Mouse (Mus musculus) T-helper 1 cell (primary cell): ENCODE measurements around the gene Unc5b.
"Not testable (repeated sequence)": the region's sequence is repeated elsewhere in the genome, so short reads cannot be mapped to it uniquely, and the experiment has no call there.

Experiments
- in situ Hi-C: fragments of 300-600 bp; cut with MboI, MseI; formaldehyde crosslinking; loops from one replicate; pipeline ENCODE4 v1.15.1; 2025; ENCODE audit warnings: high pct_unique_total_duplicates

Unc5b gene

DNA sequence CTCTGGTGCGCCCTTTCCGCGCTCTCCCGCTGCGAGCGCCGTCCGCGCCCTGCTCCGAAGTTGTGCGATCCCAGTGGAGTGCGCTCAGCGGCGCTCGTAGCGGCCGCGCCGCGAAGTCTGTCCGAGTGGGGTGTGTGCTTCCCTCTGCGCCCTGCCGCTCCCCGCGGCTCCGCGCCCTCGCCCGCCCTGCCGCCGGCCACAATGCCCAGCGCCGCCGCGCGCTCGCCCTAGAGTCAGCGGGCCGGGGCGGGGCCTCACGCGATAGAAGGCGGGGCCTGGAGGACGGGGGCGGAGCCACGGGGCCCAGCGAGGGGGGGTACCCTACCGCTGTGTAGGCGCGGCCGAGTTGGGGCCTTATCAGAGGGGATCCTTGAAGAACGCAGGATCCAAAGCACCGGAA is at the start of gene Unc5b:
TSS of gene Unc5b (minus strand) at position 203 of the 400 bp plus-strand sequence.
- in situ Hi-C loops: no loop called here

DNA sequence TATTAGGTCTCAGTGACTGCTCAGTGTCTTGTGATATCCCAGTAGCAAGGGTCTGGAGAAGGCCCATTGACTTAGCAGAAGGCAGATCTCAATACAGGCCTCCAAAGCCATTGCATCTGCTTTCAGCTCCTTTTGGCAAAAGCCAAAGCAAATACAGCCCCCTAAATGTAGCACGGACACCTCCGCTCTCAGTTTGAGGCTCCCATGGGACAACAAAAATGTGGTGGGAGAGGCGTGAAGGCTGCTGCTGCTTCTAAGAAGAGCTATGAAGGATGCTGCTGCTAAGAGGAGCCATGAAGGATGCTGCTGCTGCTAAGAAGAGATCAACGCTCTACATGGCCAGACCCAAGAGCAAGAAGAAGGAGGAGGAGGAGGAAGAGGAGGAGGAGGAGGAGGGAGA is 48.4 kb upstream of the Unc5b start:
- in situ Hi-C loops: no loop called here

- in situ Hi-C loops: no loop called here
Observed at GRCm38 (mm10) chr10:60877075-60877474, 45.7 kb upstream of the Unc5b start.

GRCm38 (mm10) chr10:60875011-60875410 is 43.6 kb upstream of the Unc5b start:
- in situ Hi-C loops: no loop called here

DNA sequence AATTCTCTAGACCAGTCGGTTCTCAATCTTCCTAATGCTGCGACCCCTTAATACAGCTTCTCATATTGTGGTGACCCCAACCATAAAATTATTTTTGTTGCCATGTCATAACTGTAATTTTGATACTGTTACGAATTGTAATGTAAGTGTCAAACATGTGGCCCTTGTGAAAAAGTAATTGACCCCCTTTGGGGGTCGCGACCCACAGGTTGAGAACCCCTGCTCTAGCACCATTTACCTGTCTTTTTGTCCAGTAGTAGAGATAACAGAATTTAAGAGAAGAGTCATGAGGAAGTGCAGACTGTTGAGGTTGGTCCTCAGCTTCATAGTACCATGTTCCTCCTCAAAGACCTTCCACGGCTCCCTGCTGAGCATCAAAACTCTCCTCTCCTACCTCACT is 31.9 kb upstream of the Unc5b start:
- in situ Hi-C loops: no loop called here

DNA sequence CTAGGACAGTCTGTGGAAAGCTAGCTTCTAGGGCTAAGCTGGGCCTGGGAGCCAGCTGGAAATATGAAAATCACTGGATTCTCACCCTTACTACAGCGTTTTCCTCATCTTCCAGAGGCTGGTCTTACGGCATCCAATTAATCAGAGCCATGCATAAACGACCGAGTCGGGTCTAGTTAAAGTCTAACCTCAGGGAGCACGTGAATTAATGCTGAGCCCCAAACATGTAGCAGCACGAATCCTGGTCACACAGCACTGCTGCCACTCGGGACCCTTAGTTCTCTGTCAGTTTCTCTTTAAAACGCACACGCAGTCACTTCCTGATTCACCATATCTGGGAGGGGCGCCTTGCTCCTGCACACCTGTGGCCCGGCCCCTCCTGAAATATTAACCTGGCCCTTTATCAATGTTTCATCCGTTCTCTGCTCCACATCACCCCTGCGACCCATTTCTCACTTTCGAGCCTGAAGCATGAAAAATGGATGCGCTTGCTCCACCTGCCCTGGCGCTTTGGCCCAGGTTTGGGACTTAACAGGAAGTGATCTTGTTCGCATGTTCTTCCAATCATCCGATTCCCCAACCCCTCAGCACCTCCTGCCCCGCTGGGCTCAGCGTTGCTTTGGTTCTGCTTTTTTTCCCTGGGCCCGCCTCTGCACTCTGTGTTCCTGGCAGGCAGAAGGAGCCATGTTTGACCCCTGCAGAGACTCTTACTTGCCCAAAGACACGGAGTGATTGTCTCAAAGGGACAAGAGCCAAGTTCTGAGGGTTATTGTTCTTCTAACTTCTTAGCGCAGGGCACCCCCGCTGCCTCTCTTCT is 31.3 kb upstream of the Unc5b start:
- in situ Hi-C loops: no loop called here

GRCm38 (mm10) chr10:60845271-60845670 is 13.9 kb upstream of the Unc5b start:
- in situ Hi-C loops: not testable (repeated sequence)

- in situ Hi-C loops: no loop called here
Observed at GRCm38 (mm10) chr10:60838816-60839215, 7.4 kb upstream of the Unc5b start.

DNA sequence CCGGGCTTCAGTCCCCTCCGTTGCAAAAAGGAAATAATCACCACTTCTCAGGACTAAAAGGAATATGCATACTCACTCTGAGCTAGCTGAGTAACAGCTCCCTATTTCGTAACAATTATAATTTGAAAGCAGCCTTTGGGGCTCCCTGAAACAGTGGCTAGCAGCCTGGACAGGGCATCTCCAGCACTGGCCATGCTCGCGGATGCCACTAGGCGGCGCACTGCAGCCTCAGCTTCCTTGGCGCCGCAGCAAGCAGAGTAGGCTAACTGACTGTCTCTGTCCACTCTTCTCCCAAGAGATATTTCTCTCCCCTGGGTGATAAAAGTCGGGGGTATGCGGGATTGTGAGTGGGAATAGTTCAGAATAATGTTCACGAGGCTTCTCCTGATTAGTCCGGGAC is 3.6 kb upstream of the Unc5b start:
- in situ Hi-C loops: no loop called here

DNA sequence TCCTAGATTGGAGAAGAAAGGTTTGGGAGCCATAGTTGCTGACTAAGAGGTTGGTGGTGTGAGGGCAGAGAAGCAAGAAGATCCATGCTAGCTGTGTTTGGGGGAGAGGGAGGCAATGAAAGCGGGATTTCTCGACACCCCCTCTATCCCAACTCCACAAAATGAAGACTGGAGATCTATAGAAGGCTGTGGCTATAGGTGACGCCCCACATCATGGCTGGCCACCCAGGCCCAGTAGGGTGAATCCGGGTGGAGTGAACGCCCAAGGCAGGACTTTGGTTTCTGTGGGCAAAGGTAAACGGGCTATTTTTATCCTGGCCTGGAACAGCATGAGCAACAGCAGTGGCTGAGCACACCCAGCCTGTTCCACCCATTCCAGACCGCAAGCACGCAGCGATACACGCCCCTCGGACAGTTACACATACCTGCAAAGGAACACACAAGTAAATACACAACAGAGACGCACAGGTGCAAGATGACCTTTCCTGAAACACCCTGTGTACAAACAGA is 1.3 kb upstream of the Unc5b start:
- in situ Hi-C loops: no loop called here

GRCm38 (mm10) chr10:60830556-60831350 is 628 bp downstream of the Unc5b start:
- in situ Hi-C loops: no loop called here

DNA sequence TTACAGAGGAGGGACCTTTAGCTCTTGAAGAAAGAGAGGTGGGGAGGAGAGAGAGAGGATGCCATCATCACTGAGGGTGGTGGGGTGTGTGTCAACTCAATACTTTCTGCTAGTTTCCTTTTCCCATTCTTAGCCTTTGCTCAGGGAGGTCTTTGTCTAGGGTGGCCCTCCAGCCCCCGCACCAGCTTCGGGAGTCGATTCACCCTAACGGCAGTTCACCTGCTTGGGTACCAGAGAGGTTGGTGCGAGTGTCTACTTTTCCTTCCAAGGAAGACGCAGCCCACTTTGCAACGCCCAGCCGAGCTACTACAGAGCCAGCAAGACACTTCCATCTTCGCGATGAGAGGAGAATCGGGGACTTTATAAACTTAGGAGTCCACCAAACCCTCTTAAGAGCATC is 1.4 kb downstream of the Unc5b start:
- in situ Hi-C loops: no loop called here

DNA sequence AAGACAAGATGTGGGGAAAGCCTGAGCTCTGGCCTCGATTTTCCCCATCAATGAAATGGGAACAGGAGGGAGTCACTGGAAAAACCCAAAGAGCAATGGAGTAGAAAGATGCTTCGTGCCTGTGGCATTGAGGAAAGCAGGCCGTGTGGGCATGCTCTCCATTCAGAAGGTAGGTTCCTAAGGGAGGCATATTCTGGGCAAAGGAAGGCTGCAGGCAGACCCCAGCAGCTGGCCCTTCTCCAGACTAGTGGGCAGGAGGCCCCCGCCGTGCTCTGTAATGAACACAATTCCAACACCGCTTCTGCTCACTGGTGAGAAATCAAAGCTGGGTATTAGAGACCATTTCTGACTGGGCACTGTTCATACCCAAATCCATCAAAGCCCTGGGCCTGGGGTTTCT is 2.3 kb downstream of the Unc5b start:
- in situ Hi-C loops: no loop called here

DNA sequence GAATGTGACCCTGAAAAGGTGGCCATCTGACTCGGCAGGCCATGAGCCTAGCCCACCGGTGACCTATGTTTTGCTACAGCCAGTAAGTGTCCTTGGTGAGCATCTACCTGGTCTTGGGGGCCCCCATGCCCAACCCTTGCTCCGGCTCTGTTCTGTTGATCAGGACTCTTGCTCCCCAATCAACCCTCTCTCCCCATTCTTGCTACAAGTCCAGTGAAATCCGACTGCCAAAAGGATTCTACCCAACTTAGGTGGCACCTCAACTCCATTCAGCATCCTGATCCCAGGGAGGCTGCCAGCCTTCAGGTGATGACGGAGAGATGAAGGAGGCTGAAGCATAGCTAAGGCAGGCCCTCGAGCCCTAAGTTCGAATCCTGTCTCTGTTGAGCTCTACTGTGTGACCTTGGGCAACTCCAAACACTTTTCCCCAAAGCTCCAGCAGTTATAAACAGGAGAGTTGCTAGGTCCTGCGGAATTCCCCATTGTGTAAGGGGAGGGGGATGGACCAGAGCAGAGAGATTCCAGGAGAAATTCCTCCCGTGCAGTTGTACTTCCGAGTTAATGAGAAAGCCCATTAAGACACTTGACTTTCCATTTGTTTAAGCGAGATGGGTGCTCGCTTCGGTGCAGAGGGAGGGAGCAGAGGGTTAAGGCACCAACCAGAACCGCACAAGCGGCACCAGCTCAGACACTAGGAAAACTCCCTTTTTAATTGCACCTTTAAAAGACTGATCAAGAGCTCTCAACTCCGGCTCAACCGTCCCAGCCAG is 3.3 kb downstream of the Unc5b start:
- in situ Hi-C loops: no loop called here

GRCm38 (mm10) chr10:60827266-60827665 is 4.1 kb downstream of the Unc5b start:
- in situ Hi-C loops: no loop called here

DNA sequence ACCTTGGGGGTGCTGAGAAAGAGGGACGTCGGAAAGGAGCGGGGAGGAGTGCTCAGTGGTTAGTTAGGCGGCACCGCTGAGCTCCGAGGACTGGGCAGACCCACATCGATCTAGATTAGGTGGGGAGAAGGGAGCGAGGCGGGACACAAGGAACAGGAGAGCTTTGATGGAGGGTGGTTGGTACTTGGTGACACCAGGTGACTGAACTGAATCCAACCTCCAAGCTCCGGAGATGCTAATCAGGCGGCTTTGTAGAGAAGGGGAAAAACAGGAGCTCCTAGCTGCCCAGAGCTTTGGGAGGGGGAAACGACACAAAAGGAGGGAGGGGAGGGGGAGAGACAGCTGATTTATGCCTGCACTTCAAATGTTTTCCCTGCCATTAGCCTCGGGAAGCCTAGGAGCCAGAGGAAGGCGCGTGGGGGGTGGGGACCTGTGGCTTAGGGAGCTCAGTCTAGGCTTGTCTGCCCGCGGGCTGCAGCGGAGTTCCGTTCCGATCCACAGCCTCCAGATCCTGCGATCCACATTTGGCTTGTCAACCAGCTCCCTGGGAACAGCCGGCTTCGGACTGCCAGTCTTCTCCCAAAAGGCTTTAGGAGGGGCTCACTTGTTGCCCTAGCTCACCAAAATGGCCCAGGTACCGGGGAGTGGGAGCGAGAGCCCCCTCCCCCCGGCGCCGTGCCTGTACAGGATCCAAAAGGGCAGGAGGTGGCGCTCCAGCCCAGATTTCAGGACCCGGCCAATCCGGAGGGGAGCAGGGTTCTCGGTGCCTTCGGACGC is 4.7 kb downstream of the Unc5b start:
- in situ Hi-C loops: no loop called here

DNA sequence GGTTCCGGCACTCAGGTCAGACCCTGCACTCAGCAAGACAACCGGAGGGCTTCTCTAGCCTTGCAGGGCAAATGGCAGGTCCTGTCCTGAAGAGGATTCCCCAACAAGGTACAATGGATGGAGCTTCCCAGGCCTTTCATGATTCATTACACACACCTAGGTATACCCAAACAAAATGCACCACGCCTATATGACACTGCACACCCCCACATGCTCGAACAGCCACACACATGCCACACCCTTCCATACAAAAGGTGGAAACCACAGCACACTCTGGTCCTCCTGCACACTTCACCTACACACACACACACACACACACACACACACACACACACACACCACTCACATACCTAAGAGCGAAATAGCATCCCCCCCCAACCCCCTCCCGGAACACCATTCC is 5.4 kb downstream of the Unc5b start:
- in situ Hi-C loops: no loop called here

GRCm38 (mm10) chr10:60823744-60824143 is 7.6 kb downstream of the Unc5b start:
- in situ Hi-C loops: no loop called here

- in situ Hi-C loops: no loop called here
Observed at GRCm38 (mm10) chr10:60822641-60823425, 8.5 kb downstream of the Unc5b start.

DNA sequence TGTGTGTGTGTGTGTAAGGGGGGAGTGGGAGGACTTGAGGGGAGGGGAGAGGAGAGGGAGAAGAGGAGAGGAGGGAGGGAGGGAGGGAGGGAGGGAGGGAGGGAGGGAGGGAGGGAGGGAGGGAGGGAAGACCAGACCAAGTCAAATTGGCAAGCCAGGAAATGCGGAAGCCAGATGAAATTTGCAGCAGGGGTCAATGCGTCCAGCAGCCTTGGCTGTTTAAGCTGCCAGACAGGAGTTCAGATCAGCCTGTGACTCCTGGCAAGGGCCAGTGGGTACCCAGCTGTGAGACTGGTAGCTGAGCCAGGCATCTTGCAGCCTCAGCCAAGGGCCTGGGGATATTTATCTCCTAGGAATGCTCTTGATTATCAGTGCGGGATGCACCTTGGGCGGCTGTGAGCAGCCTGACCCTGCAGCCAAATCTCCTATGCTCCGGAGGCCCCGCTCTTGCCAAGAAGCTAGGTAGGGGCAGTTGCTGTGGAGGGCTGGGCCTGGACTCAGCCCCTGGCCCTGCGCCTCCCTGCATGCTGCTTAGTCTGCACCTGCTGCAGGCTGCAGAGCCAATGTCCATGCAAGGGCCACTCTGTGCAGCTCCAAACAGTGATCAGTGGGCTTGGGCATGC is 9.5 kb downstream of the Unc5b start:
- in situ Hi-C loops: no loop called here
